Mouse (Mus musculus): Measurements from ENCODE around the gene Itga8. TPM values are rescaled to one million over a fixed set of nuclear protein-coding genes. Genes with fewer than 3 reads are reported as not detected.

The Itga8 gene
- polyA plus RNA-seq (2014; fragmentation: Illumina TruSeq; extraction: RNeasy Lipid Tissue Mini Kit (QIAGEN cat#74804); ENCODE audit: insufficient read depth, low read depth, low replicate concordance): 40.8 TPM

DNA sequence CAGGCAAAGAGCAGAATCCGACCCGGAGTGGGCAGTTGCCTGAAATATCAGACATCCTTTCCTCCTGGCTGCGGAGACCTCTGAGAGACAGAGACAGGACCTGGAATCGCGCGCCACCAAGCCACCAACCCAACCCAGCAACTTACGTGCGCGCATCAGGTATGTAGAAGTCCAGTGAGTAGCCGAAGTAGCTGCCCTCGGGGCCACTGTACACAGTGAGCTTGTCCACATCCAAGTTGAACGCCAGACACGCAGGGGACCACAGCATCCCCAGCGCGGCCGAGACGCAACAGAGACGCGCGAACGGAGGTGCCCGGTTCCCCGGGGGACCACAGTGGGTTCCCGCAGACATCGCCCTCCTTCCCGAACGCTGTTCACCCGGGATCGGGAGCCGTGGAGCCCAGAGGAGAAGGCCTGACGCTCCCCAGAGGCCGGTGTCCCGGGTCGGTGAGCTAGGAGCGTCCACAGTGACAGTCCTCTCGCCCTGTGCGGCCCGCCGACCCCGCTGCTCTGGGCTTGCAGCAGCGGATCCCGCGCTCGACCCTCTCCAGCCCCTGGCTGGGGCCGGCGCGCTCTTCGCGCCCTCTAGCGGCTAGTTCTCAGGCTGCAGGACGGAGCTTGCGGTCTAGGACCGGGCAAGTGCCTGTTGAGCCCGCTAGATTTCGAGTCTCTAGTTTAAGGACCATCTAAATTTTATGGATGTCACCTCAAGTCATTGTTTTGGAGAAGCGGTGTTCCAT lies at the start of gene Itga8:
TSS of gene Itga8 (minus strand) at position 492 of the 740 bp plus-strand sequence.

Other genes with a start within 250 kb of the Itga8 start
- 16.4 TPM for gene Mindy3, start 117.5 kb upstream of the Itga8 start, polyA plus RNA-seq (2014; fragmentation: Illumina TruSeq; extraction: RNeasy Lipid Tissue Mini Kit (QIAGEN cat#74804); ENCODE audit: insufficient read depth, low read depth, low replicate concordance)